Mouse (Mus musculus) liver, adult 2 months (tissue): ENCODE measurements at regions not wholly inside any gene's neighbourhood (a gene's known extent, or its start where the extent isn't known, plus 50 kb on each side); places are given as distances from the start of the nearest gene placed in this dataset.

Experiments used
- CTCF ChIP-seq: fragments of 200-500 bp; IDR thresholded peaks from 2 replicates; pipeline ENCODE4 v1.5.1; 2011; ENCODE audit warnings: low read depth, low read length, control low read depth
- POLR2A ChIP-seq: fragments of 200-500 bp; IDR thresholded peaks from 2 replicates; pipeline ENCODE4 v1.6.1; 2011; ENCODE audit warnings: low read length, control low read depth; ENCODE audit not compliant: insufficient read depth; ENCODE audit errors: extremely low read depth

DNA sequence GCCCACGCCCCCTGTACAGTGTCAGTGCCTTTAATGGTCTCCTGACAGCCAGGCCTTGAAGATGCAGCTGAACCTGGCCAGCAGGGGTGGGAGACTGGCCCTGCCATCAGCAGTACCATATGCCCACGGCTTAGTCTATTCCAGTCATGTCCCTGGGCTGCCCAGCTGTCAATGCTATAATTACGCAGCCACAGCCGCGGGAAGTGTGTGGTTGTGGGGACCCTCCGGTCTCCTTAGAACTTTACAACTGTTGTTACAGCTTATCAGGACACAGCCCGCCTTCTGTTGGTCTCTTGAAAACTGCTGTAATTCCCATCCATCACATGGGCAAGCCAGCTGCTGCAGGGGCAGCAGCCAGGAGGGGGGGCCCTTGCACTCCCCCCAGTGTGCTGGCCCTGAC is 375.1 kb upstream of the Zfp507 start:
- no peak for TF ChIP-seq CTCF
- no peak for TF ChIP-seq POLR2A
